Mouse (Mus musculus): ENCODE results near the gene Shb. TPM values are rescaled to one million over a fixed set of nuclear protein-coding genes. Genes with fewer than 3 reads are reported as not detected.

Shb gene
- polyA plus RNA-seq, 1 experiment from 2014 or later = 6.3 TPM

GRCm38 (mm10) chr4:45526175-45526574, 6.1 kb downstream of the Shb start:
- ATAC-seq (replicated peaks) = no peak
- H3K4me3 ChIP-seq = no peak overlapping the region
- no peaks in the 10 kb centered on the region for H3K9me3 ChIP-seq
- H3K36me3 ChIP-seq (replicated peaks) = no peaks in the 10 kb centered on the region
- peak overlapping the region; percentile 95; the same call in 1 of the 2 replicates for H3K4me2 ChIP-seq
- H3K9ac ChIP-seq = no peak overlapping the region
- peaks cover 7% of the 10 kb centered on the region; the same call in 1 of the 2 replicates for H3K27me3 ChIP-seq (replicated peaks)
- 88% methylated on average over 3 of the region's 3 CpGs for WGBS
- H3K27ac ChIP-seq = no peak overlapping the region
- peaks cover 37% of the 10 kb centered on the region for H3K4me1 ChIP-seq

- no peak overlapping the region for H3K9ac ChIP-seq
- H3K4me3 ChIP-seq = no peak overlapping the region
- no peak for ATAC-seq (replicated peaks)
- H3K27ac ChIP-seq = no peak overlapping the region
- peaks cover 35% of the 10 kb centered on the region for H3K4me1 ChIP-seq
- H3K4me2 ChIP-seq = peak overlapping the region; percentile 95; the same call in 1 of the 2 replicates
- WGBS = 93% methylated on average over 3 of the region's 3 CpGs
- H3K9me3 ChIP-seq = no peaks in the 10 kb centered on the region
- no peaks in the 10 kb centered on the region for H3K36me3 ChIP-seq (replicated peaks)
- peaks cover 7% of the 10 kb centered on the region; the same call in 1 of the 2 replicates for H3K27me3 ChIP-seq (replicated peaks)
Measured at GRCm38 (mm10) chr4:45525541-45525940, 6.7 kb downstream of the Shb start.

- WGBS = 80% methylated on average over 4 of the region's 4 CpGs
- H3K9ac ChIP-seq = no peak overlapping the region
- H3K27ac ChIP-seq = no peak overlapping the region
- peaks cover 7% of the 10 kb centered on the region; the same call in 1 of the 2 replicates for H3K27me3 ChIP-seq (replicated peaks)
- no peaks in the 10 kb centered on the region for H3K36me3 ChIP-seq (replicated peaks)
- no peaks in the 10 kb centered on the region for H3K9me3 ChIP-seq
- H3K4me3 ChIP-seq = no peak overlapping the region
- no peak overlapping the region for H3K4me2 ChIP-seq
- no peak for ATAC-seq (replicated peaks)
- H3K4me1 ChIP-seq = peaks cover 31% of the 10 kb centered on the region
Measured at GRCm38 (mm10) chr4:45524602-45525001, 7.7 kb downstream of the Shb start.

- peaks cover 7% of the 10 kb centered on the region; the same call in 1 of the 2 replicates for H3K27me3 ChIP-seq (replicated peaks)
- no peak overlapping the region for H3K4me3 ChIP-seq
- no peaks in the 10 kb centered on the region for H3K9me3 ChIP-seq
- H3K4me2 ChIP-seq = no peak overlapping the region
- no peak overlapping the region for H3K27ac ChIP-seq
- ATAC-seq (replicated peaks) = no peak
- peaks cover 19% of the 10 kb centered on the region for H3K4me1 ChIP-seq
- WGBS = 92% methylated on average over 6 of the region's 6 CpGs
- no peak overlapping the region for H3K9ac ChIP-seq
- H3K36me3 ChIP-seq (replicated peaks) = no peaks in the 10 kb centered on the region
Measured at GRCm38 (mm10) chr4:45523360-45523759, 8.9 kb downstream of the Shb start.

- ATAC-seq (replicated peaks) = no peak
- no peak overlapping the region for H3K27ac ChIP-seq
Measured at GRCm38 (mm10) chr4:45522956-45523355, 9.3 kb downstream of the Shb start.

GRCm38 (mm10) chr4:45522583-45522900, 9.7 kb downstream of the Shb start:
- no peak overlapping the region for H3K4me3 ChIP-seq
- ATAC-seq (replicated peaks) = no peak
- 77% methylated on average over 4 of the region's 4 CpGs for WGBS

More at GRCm38 (mm10) chr4:45522956-45523355, 9.3 kb downstream of the Shb start:
- Histone ChIP-seq H3K9ac (no peak overlapping the region), H3K4me2 (no peak overlapping the region), H3K9me3 (no peaks in the 10 kb centered on the region), H3K36me3 (replicated peaks) (no peaks in the 10 kb centered on the region), H3K4me1 (peaks cover 15% of the 10 kb centered on the region), H3K4me3 (no peak overlapping the region), H3K27me3 (replicated peaks) (peaks cover 9% of the 10 kb centered on the region; the same call in 1 of the 2 replicates)

GRCm38 (mm10) chr4:45521705-45522582, 10.3 kb downstream of the Shb start:
- Histone ChIP-seq H3K36me3 (replicated peaks) (no peaks in the 10 kb centered on the region), H3K27me3 (replicated peaks) (0 out of 2 replicates have a peak, but pooled peaks cover 3% of the 10 kb centered on the region), H3K9me3 (no peaks in the 10 kb centered on the region), H3K27ac (no peak overlapping the region), H3K9ac (no peak overlapping the region), H3K4me1 (peaks cover 4% of the 10 kb centered on the region; the same call in 1 of the 2 replicates), H3K4me3 (no peak overlapping the region), H3K4me2 (no peak overlapping the region)
- 59% methylated on average over 9 of the region's 9 CpGs for WGBS
- ATAC-seq (replicated peaks) = no peak

More at GRCm38 (mm10) chr4:45522583-45522900, 9.7 kb downstream of the Shb start:
- Histone ChIP-seq H3K9me3 (no peaks in the 10 kb centered on the region), H3K36me3 (replicated peaks) (no peaks in the 10 kb centered on the region), H3K4me1 (peaks cover 10% of the 10 kb centered on the region), H3K4me2 (no peak overlapping the region), H3K27ac (no peak overlapping the region), H3K27me3 (replicated peaks) (peaks cover 5% of the 10 kb centered on the region; the same call in 1 of the 2 replicates), H3K9ac (no peak overlapping the region)

- H3K9me3 ChIP-seq = no peaks in the 10 kb centered on the region
- H3K4me3 ChIP-seq = no peak overlapping the region
- H3K36me3 ChIP-seq (replicated peaks) = no peaks in the 10 kb centered on the region
- peaks cover 10% of the 10 kb centered on the region; the same call in 1 of the 2 replicates for H3K27me3 ChIP-seq (replicated peaks)
- H3K9ac ChIP-seq = no peak overlapping the region
- H3K4me1 ChIP-seq = 0 out of 2 replicates have a peak, but pooled peaks cover 4% of the 10 kb centered on the region
- H3K27ac ChIP-seq = no peak overlapping the region
- WGBS = 77% methylated on average over 8 of the region's 8 CpGs
- ATAC-seq (replicated peaks) = no peak
- no peak overlapping the region for H3K4me2 ChIP-seq
Measured at GRCm38 (mm10) chr4:45520375-45520774, 11.9 kb downstream of the Shb start.

GRCm38 (mm10) chr4:45517399-45517798, 14.9 kb downstream of the Shb start:
- H3K4me3 ChIP-seq = no peak overlapping the region
- no peak for ATAC-seq (replicated peaks)
- peaks cover 10% of the 10 kb centered on the region; the same call in 1 of the 2 replicates for H3K27me3 ChIP-seq (replicated peaks)
- WGBS = 48% methylated on average over 4 of the region's 4 CpGs
- no peak overlapping the region for H3K27ac ChIP-seq
- peaks cover 19% of the 10 kb centered on the region for H3K4me1 ChIP-seq
- no peaks in the 10 kb centered on the region for H3K9me3 ChIP-seq
- no peak overlapping the region for H3K4me2 ChIP-seq
- no peak overlapping the region for H3K9ac ChIP-seq
- no peaks in the 10 kb centered on the region for H3K36me3 ChIP-seq (replicated peaks)

GRCm38 (mm10) chr4:45515894-45516293, 16.4 kb downstream of the Shb start:
- no peak overlapping the region for H3K4me2 ChIP-seq
- no peak for ATAC-seq (replicated peaks)
- H3K4me3 ChIP-seq = no peak overlapping the region
- no peaks in the 10 kb centered on the region for H3K9me3 ChIP-seq
- H3K36me3 ChIP-seq (replicated peaks) = no peaks in the 10 kb centered on the region
- H3K27ac ChIP-seq = no peak overlapping the region
- WGBS = 71% methylated on average over 4 of the region's 4 CpGs
- peaks cover 17% of the 10 kb centered on the region for H3K4me1 ChIP-seq
- peaks cover 10% of the 10 kb centered on the region; the same call in 1 of the 2 replicates for H3K27me3 ChIP-seq (replicated peaks)
- no peak overlapping the region for H3K9ac ChIP-seq

GRCm38 (mm10) chr4:45514406-45514805, 17.9 kb downstream of the Shb start:
- WGBS = 11% methylated on average over 7 of the region's 7 CpGs

GRCm38 (mm10) chr4:45513791-45514293, 18.4 kb downstream of the Shb start:
- no peaks in the 10 kb centered on the region for H3K9me3 ChIP-seq
- peak overlapping the region; percentile 28 for H3K4me2 ChIP-seq
- H3K27ac ChIP-seq = peak overlapping the region; percentile 9; the same call in 1 of the 2 replicates
- peaks cover 10% of the 10 kb centered on the region; the same call in 1 of the 2 replicates for H3K27me3 ChIP-seq (replicated peaks)
- no peaks in the 10 kb centered on the region for H3K36me3 ChIP-seq (replicated peaks)
- no peak overlapping the region for H3K9ac ChIP-seq
- 3% methylated on average over 10 of the region's 10 CpGs for whole genome bisulfite sequencing
- peak; percentile 37; the same call in 1 of the 2 replicates for ATAC-seq (replicated peaks)
- peaks cover 22% of the 10 kb centered on the region for H3K4me1 ChIP-seq
- no peak overlapping the region for H3K4me3 ChIP-seq

More at GRCm38 (mm10) chr4:45514406-45514805, 17.9 kb downstream of the Shb start:
- Histone ChIP-seq H3K27me3 (replicated peaks) (peaks cover 10% of the 10 kb centered on the region; the same call in 1 of the 2 replicates), H3K36me3 (replicated peaks) (no peaks in the 10 kb centered on the region), H3K9me3 (no peaks in the 10 kb centered on the region), H3K9ac (no peak overlapping the region), H3K4me1 (peaks cover 17% of the 10 kb centered on the region), H3K4me2 (peak overlapping the region; percentile 28; the same call in 1 of the 2 replicates), H3K27ac (peak overlapping the region; percentile 9; the same call in 1 of the 2 replicates), H3K4me3 (no peak overlapping the region)
- ATAC-seq (replicated peaks) = no peak; the same call in 1 of the 2 replicates

All from midbrain, embryonic 15.5 days (tissue).